21 mouse cellular contexts compared by ENCODE assay signal in the genomic region with DNA sequence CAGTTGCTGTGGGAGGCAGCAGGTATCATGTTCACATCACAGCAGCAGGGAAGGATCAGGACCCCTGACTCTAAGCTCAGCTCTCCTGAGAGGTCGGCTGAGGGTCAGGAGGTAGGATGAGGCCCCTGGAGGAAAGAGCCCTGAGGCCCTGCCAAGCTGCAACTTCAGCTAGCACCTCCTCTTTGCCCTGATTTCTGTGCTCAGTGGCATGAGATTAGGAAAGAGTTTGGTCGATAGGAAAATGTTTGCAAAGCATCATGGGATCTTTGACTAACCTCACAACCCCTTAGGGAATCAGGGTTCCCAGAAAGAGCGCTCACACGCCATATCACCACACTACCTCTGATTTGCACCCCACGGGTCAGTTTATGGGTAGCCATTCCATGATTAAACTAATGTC. TPM values are rescaled to one million over a fixed set of nuclear protein-coding genes. Genes with fewer than 3 reads are reported as not detected.
DNase-seq lines count a peak whose midpoint lies in the region; ATAC-seq and TF ChIP-seq lines count a peak whose summit lies in the region.
"Had no signal": no experiment of that assay in that cellular context is flagged by ENCODE, and none has a peak within 500 bp of the region (broad histone marks: within the 10 kb centered on the region; RNA-seq: fewer than 3 reads in every experiment).

No protein-coding gene starts in this region.

- no peak for TF ChIP-seq POLR2A in liver, adult 2 months (IDR thresholded peaks at IDR 0.05; ENCODE audit: extremely low read depth, insufficient read depth, low read length)

- H3K4me3 ChIP-seq in liver, adult 2 months (ENCODE audit: insufficient read depth, low read depth, low read length): peak overlapping the region; percentile 28
- no peak overlapping the region for H3K4me3 ChIP-seq in liver, embryonic 12.5 days
- H3K4me3 ChIP-seq in limb, embryonic 10.5 days: no peak overlapping the region
- H3K4me3 ChIP-seq: forebrain, embryonic 13.5 days; heart, embryonic 15.5 days; hindbrain, embryonic 15.5 days; kidney, embryonic 15.5 days; limb, embryonic 15.5 days; midbrain, embryonic 10.5 days; myocyte; neural tube, embryonic 13.5 days had no signal

- H3K27ac ChIP-seq in liver, adult 2 months (replicated peaks; ENCODE audit: insufficient read depth, low read depth, low read length): peak overlapping the region; percentile 63
- no peak overlapping the region for H3K27ac ChIP-seq in liver, embryonic 12.5 days
- 0 out of 2 replicates have a peak overlapping the region, but pooled peaks have one; percentile 28 for H3K27ac ChIP-seq in limb, embryonic 10.5 days
- H3K27ac ChIP-seq: forebrain, embryonic 13.5 days; heart, embryonic 15.5 days; hindbrain, embryonic 15.5 days; kidney, embryonic 15.5 days; limb, embryonic 15.5 days; neural tube, embryonic 13.5 days had no signal

- H3K36me3 ChIP-seq in liver, adult 2 months (ENCODE audit: control insufficient read depth, insufficient read depth, low read length): no peaks in the 10 kb centered on the region
- no peaks in the 10 kb centered on the region for H3K36me3 ChIP-seq in liver, embryonic 12.5 days
- H3K36me3 ChIP-seq in limb, embryonic 10.5 days: no peaks in the 10 kb centered on the region
- H3K36me3 ChIP-seq: heart, embryonic 15.5 days; hindbrain, embryonic 15.5 days; kidney, embryonic 15.5 days; limb, embryonic 15.5 days; midbrain, embryonic 10.5 days; neural tube, embryonic 13.5 days had no signal

- H3K9ac ChIP-seq in liver, adult 2 months (ENCODE audit: low read depth, low read length): 0 out of 2 replicates have a peak overlapping the region, but pooled peaks have one; percentile 4
- H3K9ac ChIP-seq in liver, embryonic 12.5 days: no peak overlapping the region
- H3K9ac ChIP-seq: forebrain, embryonic 13.5 days; heart, embryonic 15.5 days; hindbrain, embryonic 15.5 days; kidney, embryonic 15.5 days; limb, embryonic 15.5 days; neural tube, embryonic 13.5 days had no signal

- no peak overlapping the region for H3K4me2 ChIP-seq in liver, embryonic 12.5 days
- H3K4me2 ChIP-seq: forebrain, embryonic 13.5 days; heart, embryonic 15.5 days; hindbrain, embryonic 15.5 days; kidney, embryonic 15.5 days; limb, embryonic 15.5 days; neural tube, embryonic 13.5 days had no signal

- TF ChIP-seq CTCF in liver, adult 2 months (IDR thresholded peaks at IDR 0.05; ENCODE audit: low read depth, low read length): no peak

- ATAC-seq in liver, embryonic 12.5 days: no peak
- ATAC-seq: forebrain, embryonic 13.5 days; midbrain, embryonic 16.5 days had no signal

- no peaks in the 10 kb centered on the region for H3K27me3 ChIP-seq in liver, adult 2 months (ENCODE audit: control insufficient read depth, insufficient read depth, low read length)
- H3K27me3 ChIP-seq in liver, embryonic 12.5 days (replicated peaks): peaks cover 49% of the 10 kb centered on the region
- no peaks in the 10 kb centered on the region for H3K27me3 ChIP-seq in limb, embryonic 10.5 days (ENCODE audit: low read depth, poor library complexity, severe bottlenecking)
- H3K27me3 ChIP-seq: hindbrain, embryonic 15.5 days; kidney, embryonic 15.5 days; limb, embryonic 15.5 days; neural tube, embryonic 13.5 days had no signal

- WGBS in liver, adult 2 months: 14% methylated on average over 5 of the region's 5 CpGs
- 51% methylated on average over 5 of the region's 5 CpGs for WGBS in liver, embryonic 12.5 days (ENCODE audit: insufficient replicate concordance)
- WGBS in limb, embryonic 10.5 days: 65% methylated on average over 5 of the region's 5 CpGs

- DNase-seq in adrenal gland, adult 2 months: peak; percentile 42
- no peak for DNase-seq in adrenal gland, postnatal 25 days
- DNase-seq in liver, adult 2 months (ENCODE audit: extremely low read depth, low read depth, low spot score): peak; percentile 93
- DNase-seq in NIH3T3 (ENCODE audit: low read depth): peak; percentile 54
- no peak for DNase-seq in limb, embryonic 10.5 days (ENCODE audit: low spot score)
- no peak for DNase-seq in urinary bladder, postnatal 25 days (ENCODE audit: low spot score)
- DNase-seq in spleen, postnatal 10 days (ENCODE audit: low spot score in 2 of 2): no peak
- DNase-seq: adrenal gland, adult 8-10 months; heart, postnatal 4 days; kidney, postnatal 4 days; lung, adult 2 months had no signal

- no peaks in the 10 kb centered on the region for H3K79me2 ChIP-seq in liver, adult 2 months (ENCODE audit: control insufficient read depth, insufficient read depth, low read length)

- H3K9me3 ChIP-seq in liver, embryonic 12.5 days (replicated peaks): no peaks in the 10 kb centered on the region
- H3K9me3 ChIP-seq in limb, embryonic 10.5 days (replicated peaks): no peaks in the 10 kb centered on the region
- H3K9me3 ChIP-seq: forebrain, embryonic 13.5 days; heart, embryonic 15.5 days; hindbrain, embryonic 15.5 days; kidney, embryonic 15.5 days; limb, embryonic 15.5 days; midbrain, embryonic 10.5 days; neural tube, embryonic 13.5 days had no signal

- H3K4me1 ChIP-seq in liver, adult 2 months (ENCODE audit: control insufficient read depth, insufficient read depth, low read length): peaks cover 6% of the 10 kb centered on the region
- H3K4me1 ChIP-seq in liver, embryonic 12.5 days: no peaks in the 10 kb centered on the region; the same call in 1 of the 2 replicates
- H3K4me1 ChIP-seq in limb, embryonic 10.5 days: peaks cover 28% of the 10 kb centered on the region
- H3K4me1 ChIP-seq: forebrain, embryonic 13.5 days; hindbrain, embryonic 15.5 days; neural tube, embryonic 13.5 days had no signal

RNA-seq across cellular contexts. Expression of a gene that starts 33.7 kb away (rescaled TPM):
- 10 to 100 TPM; 76.0 to 80.8 TPM for total RNA-seq in adrenal gland, adult 2 months (2021)
- 42.1 and 54.5 TPM in 2 replicates for polyA plus RNA-seq in adrenal gland, adult 2 months (2012; rRNA removed)
- total RNA-seq in adrenal gland, postnatal 25 days (2021): 67.6 and 83.1 TPM in 2 replicates
- total RNA-seq in liver, adult 2 months (2014; rRNA removed): 41.4 and 44.0 TPM in 2 replicates
- 48.2 and 54.3 TPM in 2 replicates for polyA plus RNA-seq in liver, adult 2 months (2012; rRNA removed)
- 116 and 123 TPM in 2 replicates for polyA plus RNA-seq in liver, embryonic 12.5 days (2016; fragmentation: Nextera tagmentation; extraction: Ambion mirVana)
- polyA plus RNA-seq in limb, embryonic 10.5 days (2016; fragmentation: Nextera tagmentation; extraction: Ambion mirVana): 118 and 137 TPM in 2 replicates

RNA-seq across cellular contexts. Expression of a gene that starts 33.8 kb away (rescaled TPM):
- 100 to 1,000 TPM in 1 of 2 experiments, 10 to 100 TPM in 1; 85.4 to 100 TPM for total RNA-seq in adrenal gland, adult 2 months (2021)
- 126 and 165 TPM in 2 replicates for polyA plus RNA-seq in adrenal gland, adult 2 months (2012; rRNA removed)
- 68.1 and 74.3 TPM in 2 replicates for total RNA-seq in adrenal gland, postnatal 25 days (2021)
- total RNA-seq in liver, adult 2 months (2014; rRNA removed): 40.2 and 53.6 TPM in 2 replicates
- polyA plus RNA-seq in liver, adult 2 months (2012; rRNA removed): 83.2 and 85.8 TPM in 2 replicates
- 23.6 and 24.0 TPM in 2 replicates for polyA plus RNA-seq in liver, embryonic 12.5 days (2016; fragmentation: Nextera tagmentation; extraction: Ambion mirVana)
- polyA plus RNA-seq in limb, embryonic 10.5 days (2016; fragmentation: Nextera tagmentation; extraction: Ambion mirVana): 55.9 and 62.5 TPM in 2 replicates

Comparison
In these comparisons a context has a peak if more than half of its experiments do, and no peak if none do; other contexts are left out.
1. DNase-seq: peak in adrenal gland, adult 2 months (single experiment), liver, adult 2 months (single experiment) and NIH3T3 (single experiment); none in adrenal gland, postnatal 25 days (single experiment), limb, embryonic 10.5 days (single experiment), urinary bladder, postnatal 25 days (single experiment) and spleen, postnatal 10 days (0 of 2).